Mouse (Mus musculus) kidney, postnatal 4 days (tissue): ENCODE results near the gene Rtn4.
"Not testable (repeated sequence)": the region's sequence is repeated elsewhere in the genome, so short reads cannot be mapped to it uniquely, and the experiment has no call there.

ENCODE experiments used
- DNase-seq, 2 experiments: peaks; one replicate each; pipeline ENCODE4 v3.0.0; 2021; ENCODE audit warnings: mixed read lengths in 2 of 2

Rtn4 gene

GRCm38 (mm10) chr11:29692683-29693272 is at the start of gene Rtn4:
Gene Rtn4, plus strand, starts transcription at chr11:29692947.
- DNase-seq = peak; percentile 98

- no peak for DNase-seq
Measured at GRCm38 (mm10) chr11:29644421-29644820, 48.3 kb upstream of the Rtn4 start.

- no peak for DNase-seq
Measured at GRCm38 (mm10) chr11:29645411-29646066, 47.2 kb upstream of the Rtn4 start.

- no peak for DNase-seq
Measured at GRCm38 (mm10) chr11:29647568-29648319, 45.0 kb upstream of the Rtn4 start.

- DNase-seq = not testable (repeated sequence)
Measured at GRCm38 (mm10) chr11:29655381-29655780, 37.4 kb upstream of the Rtn4 start.

GRCm38 (mm10) chr11:29660740-29661139 is 32.0 kb upstream of the Rtn4 start:
- no peak for DNase-seq

GRCm38 (mm10) chr11:29667634-29668033 is 25.1 kb upstream of the Rtn4 start:
- DNase-seq = no peak

GRCm38 (mm10) chr11:29669706-29670105 is 23.0 kb upstream of the Rtn4 start:
- no peak for DNase-seq

GRCm38 (mm10) chr11:29673359-29673758 is 19.4 kb upstream of the Rtn4 start:
- no peak for DNase-seq

GRCm38 (mm10) chr11:29676718-29677117 is 16.0 kb upstream of the Rtn4 start:
- peak; percentile 16 for DNase-seq

GRCm38 (mm10) chr11:29679942-29680341 is 12.8 kb upstream of the Rtn4 start:
- no peak for DNase-seq

GRCm38 (mm10) chr11:29680771-29681170 is 12.0 kb upstream of the Rtn4 start:
- DNase-seq = no peak

GRCm38 (mm10) chr11:29684272-29684671 is 8.5 kb upstream of the Rtn4 start:
- DNase-seq = no peak

GRCm38 (mm10) chr11:29686176-29686575 is 6.6 kb upstream of the Rtn4 start:
- no peak for DNase-seq

- no peak for DNase-seq
Measured at GRCm38 (mm10) chr11:29691556-29691955, 1.2 kb upstream of the Rtn4 start.

GRCm38 (mm10) chr11:29692111-29692682 is 550 bp upstream of the Rtn4 start:
- DNase-seq = peak; percentile 10 to 34

GRCm38 (mm10) chr11:29693576-29694410 is 1.0 kb downstream of the Rtn4 start:
- DNase-seq = peak; percentile 89 to 92

GRCm38 (mm10) chr11:29694754-29695153 is 2.0 kb downstream of the Rtn4 start:
- no peak for DNase-seq

GRCm38 (mm10) chr11:29702721-29703120 is 10.0 kb downstream of the Rtn4 start:
- no peak for DNase-seq

- DNase-seq = no peak
Measured at GRCm38 (mm10) chr11:29705263-29705662, 12.5 kb downstream of the Rtn4 start.

- no peak for DNase-seq
Measured at GRCm38 (mm10) chr11:29706845-29707244, 14.1 kb downstream of the Rtn4 start.

- no peak for DNase-seq
Measured at GRCm38 (mm10) chr11:29709512-29709911, 16.8 kb downstream of the Rtn4 start.

- DNase-seq = no peak
Measured at GRCm38 (mm10) chr11:29714114-29714513, 21.4 kb downstream of the Rtn4 start.
